Mouse (Mus musculus) brain, embryonic 14.5 days (tissue): ENCODE measurements around the gene Ggnbp2.

Experiments
- CTCF ChIP-seq: fragments of 200-500 bp; IDR thresholded peaks from 2 replicates; pipeline ENCODE4 v1.5.1; 2012; ENCODE audit warnings: inconsistent platforms, mild to moderate bottlenecking, moderate library complexity, borderline replicate concordance; ENCODE audit not compliant: insufficient read depth, insufficient read length; ENCODE audit errors: extremely low read depth
- POLR2A ChIP-seq: fragments of 200-500 bp; IDR thresholded peaks from 2 replicates; pipeline ENCODE4 v1.6.1; 2012; ENCODE audit warnings: mild to moderate bottlenecking, inconsistent platforms, borderline replicate concordance; ENCODE audit not compliant: poor library complexity, insufficient read depth, insufficient read length, severe bottlenecking; ENCODE audit errors: extremely low read depth

GRCm38 (mm10) chr11:84891705-84892104 is 21.1 kb upstream of the Ggnbp2 start:
- TF ChIP-seq CTCF = no peak
- no peak for TF ChIP-seq POLR2A
